Mouse (Mus musculus): Measurements from ENCODE around the gene Rpa1.

DNA sequence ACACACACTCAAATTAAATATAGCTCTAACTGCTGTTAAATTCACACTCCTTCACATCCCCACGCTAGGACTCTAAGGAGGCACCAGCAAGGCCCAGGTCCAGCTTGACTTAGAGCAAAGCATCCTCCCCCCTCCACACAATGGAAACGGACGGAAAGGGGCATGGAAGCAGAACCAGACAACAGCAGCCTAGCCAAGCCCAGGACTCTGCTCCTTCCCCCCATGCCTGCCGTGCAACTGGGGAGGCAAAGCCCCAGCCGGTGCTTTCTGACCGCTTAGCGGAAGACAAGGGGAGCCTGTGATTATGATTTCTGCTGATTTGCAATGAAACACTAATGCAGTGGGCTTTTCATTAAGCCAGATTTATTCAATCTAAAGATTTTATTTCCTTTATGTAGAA, 70.0 kb downstream of the Rpa1 start:
- TF ChIP-seq EP300 (IDR thresholded peaks at IDR 0.05; ENCODE audit: low read depth) (no peak), CTCF (IDR thresholded peaks at IDR 0.05; ENCODE audit: low read depth) (no peak)
